Mouse (Mus musculus) liver, embryonic 14.5 days (tissue): ENCODE measurements around the gene Kynu. TPM values are rescaled to one million over a fixed set of nuclear protein-coding genes. Genes with fewer than 3 reads are reported as not detected.

ENCODE experiments used
- ATAC-seq: fragments of 200-750 bp; cut with Nextera tagmentation; 2 replicates; pipeline ENCODE4 v1.8.0; 2017; ENCODE audit warnings: moderate number of reproducible peaks, mild to moderate bottlenecking, moderate library complexity; ENCODE audit not compliant: insufficient read depth
- DNase-seq, 3 experiments: peaks; one replicate each; pipeline ENCODE4 v3.0.0-alpha.2; 2012 to 2013; ENCODE audit warnings: low read depth in 3 of 3, low spot score in 3 of 3
- H3K27ac ChIP-seq: fragments of 300-500 bp; sonication (generic); 2 replicates; pipeline ENCODE4 v1.5.1; 2014; ENCODE audit warnings: moderate library complexity, mild to moderate bottlenecking, control low read depth, inconsistent platforms
- H3K27me3 ChIP-seq: fragments of 300-500 bp; sonication (generic); 2 replicates; pipeline ENCODE4 v1.6.1; 2014; ENCODE audit warnings: mild to moderate bottlenecking, low read length, moderate library complexity; ENCODE audit not compliant: control insufficient read depth, insufficient read depth
- H3K36me3 ChIP-seq: fragments of 300-500 bp; sonication (generic); replicated peaks from 2 replicates; pipeline ENCODE4 v1.6.1; 2014; ENCODE audit warnings: low read depth; ENCODE audit not compliant: control insufficient read depth, insufficient read depth
- H3K4me1 ChIP-seq, 2 experiments: fragments of 200-500 bp in 1 of 2; fragments of 300-500 bp in 1 of 2; sonication (generic) in 1 of 2; replicated peaks; 2 replicates each; pipeline ENCODE4 v1.6.1; 2012 to 2014; ENCODE audit warnings: antibody characterized with exemption in 1 of 2, inconsistent platforms in 1 of 2, low read length in 1 of 2; ENCODE audit not compliant: control insufficient read depth in 2 of 2, insufficient read depth in 2 of 2
- H3K4me2 ChIP-seq: fragments of 300-500 bp; sonication (generic); 2 replicates; pipeline ENCODE4 v1.6.1; 2014; ENCODE audit warnings: low read depth, mild to moderate bottlenecking, control low read depth, moderate library complexity
- H3K4me3 ChIP-seq, 2 experiments: fragments of 200-500 bp in 1 of 2; fragments of 300-500 bp in 1 of 2; sonication (generic) in 1 of 2; 2 replicates each; pipeline ENCODE4 v1.5.1; 2012 to 2014; ENCODE audit warnings: low read depth in 2 of 2, low read length in 2 of 2, mild to moderate bottlenecking in 2 of 2, control low read depth in 1 of 2, inconsistent platforms in 1 of 2, moderate library complexity in 1 of 2; ENCODE audit not compliant: insufficient read depth in 1 of 2
- H3K9ac ChIP-seq: fragments of 300-500 bp; sonication (generic); replicated peaks from 2 replicates; pipeline ENCODE4 v1.6.1; 2014; ENCODE audit warnings: mild to moderate bottlenecking, control low read depth, moderate library complexity
- H3K9me3 ChIP-seq: fragments of 300-500 bp; sonication (generic); 2 replicates; pipeline ENCODE4 v1.6.1; 2016; ENCODE audit warnings: low read length, mixed read lengths; ENCODE audit not compliant: control insufficient read depth
- CTCF ChIP-seq: IDR thresholded peaks from 2 replicates; pipeline ENCODE4 v1.5.1; 2016; ENCODE audit warnings: antibody characterized with exemption, low read depth, control low read depth
- EP300 ChIP-seq: IDR thresholded peaks from 2 replicates; pipeline ENCODE4 v1.6.1; 2016; ENCODE audit warnings: antibody characterized with exemption, low read depth
- WGBS: fragments of 180-500 bp; shearing (Covaris S2); extraction: QIAGEN DNeasy Blood & Tissue Kit; methylation state at CpG from one replicate; pipeline ENCODE4 v1.1.7; 2014; ENCODE audit not compliant: insufficient replicate concordance; 5-methylcytosine and 5-hydroxymethylcytosine counted together
- polyA plus RNA-seq, 2 experiments: library from polyadenylated mRNA; depleted of rRNA in 1 of 2; stranded (reverse) in 1 of 2; unstranded in 1 of 2; fragments of >200 nt; fragmentation: Nextera tagmentation in 1 of 2; extraction: Ambion mirVana in 1 of 2; gene quantifications; 2 replicates each; pipeline versions ENCODE4 v1.2.1 to v1.2.3; 2012 to 2014

The Kynu gene
- polyA plus RNA-seq, 2 experiments, result 2.4 to 3.3 TPM

DNA sequence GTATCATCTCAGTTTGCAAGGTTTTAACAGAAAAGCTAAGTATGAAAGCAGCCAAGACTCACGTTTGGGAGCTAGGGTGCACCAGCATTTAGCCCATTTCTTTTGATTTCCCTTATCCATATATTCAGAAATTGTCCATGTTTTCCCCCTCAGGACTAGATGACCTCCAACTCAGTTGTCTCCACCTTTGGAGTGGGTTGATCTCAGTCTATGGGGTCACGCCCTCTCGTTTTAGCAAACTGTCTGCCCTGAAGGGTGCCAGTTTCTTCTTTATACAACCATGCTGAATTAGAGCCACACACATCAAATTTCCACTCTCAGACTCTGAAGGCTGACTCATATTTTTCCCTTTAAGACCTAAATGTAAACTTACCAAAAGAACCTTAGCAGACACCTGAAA lies 119.0 kb downstream of the Kynu start:
- no peak for DNase-seq
- ATAC-seq, result no peak
- H3K4me1 ChIP-seq, result no peaks in the 10 kb centered on the region
- no peaks in the 10 kb centered on the region for H3K27me3 ChIP-seq
- H3K4me3 ChIP-seq, result no peak overlapping the region
- no peak overlapping the region for H3K27ac ChIP-seq
- 45% methylated on average over 3 of the region's 3 CpGs for WGBS
- H3K9ac ChIP-seq, result no peak overlapping the region
- H3K4me2 ChIP-seq, result no peak overlapping the region
- H3K36me3 ChIP-seq, result no peaks in the 10 kb centered on the region
- H3K9me3 ChIP-seq, result no peaks in the 10 kb centered on the region
- no peak for TF ChIP-seq CTCF
- TF ChIP-seq EP300, result no peak

DNA sequence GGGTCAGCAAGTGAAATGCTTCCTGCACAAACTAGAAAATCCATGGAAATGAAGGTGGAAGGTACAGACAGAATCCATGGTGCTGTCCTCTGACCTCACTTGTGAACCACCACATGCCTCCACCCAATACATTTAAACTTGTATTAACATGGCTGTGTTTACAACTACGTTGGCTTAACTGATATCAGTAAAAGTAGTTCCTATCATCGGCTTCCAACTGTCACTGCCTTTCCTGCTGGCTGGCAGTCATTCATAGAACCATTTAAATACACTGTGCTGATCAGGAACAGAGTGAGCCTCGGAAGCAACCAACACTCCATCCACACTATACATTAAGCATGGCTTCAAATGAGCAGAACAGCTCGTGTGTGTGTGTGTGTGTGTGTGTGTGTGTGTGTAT lies 120.1 kb downstream of the Kynu start:
- H3K9me3 ChIP-seq, result no peaks in the 10 kb centered on the region
- no peak overlapping the region for H3K27ac ChIP-seq
- TF ChIP-seq CTCF (no peak), EP300 (no peak)
- no peaks in the 10 kb centered on the region for H3K36me3 ChIP-seq
- WGBS, result 21% methylated on average over 4 of the region's 4 CpGs
- no peak overlapping the region for H3K4me3 ChIP-seq
- ATAC-seq (no peak), DNase-seq (no peak)
- no peaks in the 10 kb centered on the region for H3K27me3 ChIP-seq
- H3K4me2 ChIP-seq, result no peak overlapping the region
- no peaks in the 10 kb centered on the region for H3K4me1 ChIP-seq
- H3K9ac ChIP-seq, result no peak overlapping the region

DNA sequence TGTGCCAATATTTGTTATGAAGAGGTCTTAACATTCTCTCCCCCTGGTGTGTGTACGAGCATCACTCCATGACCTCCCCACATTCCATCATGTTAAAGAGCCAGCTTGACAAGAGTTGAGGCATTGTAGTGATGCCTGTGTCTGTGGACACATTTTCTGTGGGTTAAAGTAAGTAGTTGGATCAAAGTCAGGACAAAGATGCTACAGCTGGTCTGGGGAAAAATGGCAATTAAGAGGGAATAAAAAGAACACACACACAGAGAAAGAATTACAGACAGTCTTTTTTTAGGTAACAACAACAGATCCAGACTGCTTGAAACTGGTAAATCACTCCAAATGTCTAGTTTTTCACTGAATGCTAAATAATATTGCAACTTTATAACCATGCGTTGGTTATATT lies 135.3 kb downstream of the Kynu start:
- DNase-seq, result no peak

DNA sequence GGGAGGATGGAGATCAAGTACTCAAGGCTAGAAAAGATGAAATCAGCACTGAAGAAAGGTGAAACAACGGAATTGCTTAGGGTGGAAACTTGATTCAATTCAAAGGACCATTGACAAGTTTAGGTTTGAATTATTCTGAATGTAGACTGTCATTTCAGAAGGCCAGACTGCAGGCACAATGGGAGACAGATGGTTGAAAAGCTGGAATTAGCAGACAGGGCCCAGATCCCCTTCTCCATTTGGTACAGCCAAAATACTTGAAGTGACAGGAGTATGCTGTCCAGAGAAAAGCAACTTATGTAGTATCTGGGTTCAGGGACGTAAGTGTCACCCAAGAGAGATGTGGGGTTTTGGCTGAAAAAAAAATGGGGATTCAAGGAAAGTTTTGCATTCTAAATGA lies 136.2 kb downstream of the Kynu start:
- ATAC-seq (no peak), DNase-seq (no peak)
- no peak for TF ChIP-seq EP300
- TF ChIP-seq CTCF, result no peak
- Histone ChIP-seq H3K4me1 (no peaks in the 10 kb centered on the region), H3K36me3 (no peaks in the 10 kb centered on the region), H3K9ac (no peak overlapping the region), H3K4me3 (no peak overlapping the region), H3K9me3 (no peaks in the 10 kb centered on the region), H3K27ac (no peak overlapping the region), H3K27me3 (no peaks in the 10 kb centered on the region), H3K4me2 (no peak overlapping the region)
- WGBS, result 72% methylated on average over 2 of the region's 2 CpGs

More for the DNA sequence above, 135.3 kb downstream of the Kynu start:
- Histone ChIP-seq H3K27ac (no peak overlapping the region), H3K4me2 (no peak overlapping the region), H3K36me3 (no peaks in the 10 kb centered on the region), H3K27me3 (no peaks in the 10 kb centered on the region), H3K4me3 (no peak overlapping the region), H3K4me1 (no peaks in the 10 kb centered on the region), H3K9me3 (no peaks in the 10 kb centered on the region), H3K9ac (no peak overlapping the region)
- 61% methylated on average over 2 of the region's 2 CpGs for WGBS
- no peak for ATAC-seq
- TF ChIP-seq CTCF (no peak), EP300 (no peak)

DNA sequence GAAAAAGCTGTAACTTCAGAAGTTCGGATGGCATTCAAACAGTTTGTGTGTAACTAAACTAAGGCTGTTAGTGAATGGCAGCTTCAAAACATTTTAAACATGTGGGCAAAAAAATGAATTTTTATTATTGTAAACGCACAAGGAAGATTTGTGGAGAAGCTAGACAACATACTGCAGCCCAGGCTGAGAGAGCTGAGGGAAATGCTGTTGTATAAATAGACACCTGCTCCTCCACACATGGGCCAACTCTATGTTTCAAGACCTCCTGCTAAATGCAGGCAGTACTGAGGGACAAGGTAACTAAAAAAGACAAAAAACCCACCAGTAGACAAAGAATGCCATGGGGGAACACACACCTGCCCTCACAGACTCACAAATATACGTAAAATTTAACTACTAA lies 140.5 kb downstream of the Kynu start:
- no peak for DNase-seq
- no peaks in the 10 kb centered on the region for H3K4me1 ChIP-seq
- TF ChIP-seq EP300, result no peak
- no peak for TF ChIP-seq CTCF
- ATAC-seq, result no peak
- no peaks in the 10 kb centered on the region for H3K9me3 ChIP-seq
- H3K4me3 ChIP-seq, result no peak overlapping the region
- WGBS, result 55% methylated on average over 3 of the region's 3 CpGs
- no peak overlapping the region for H3K9ac ChIP-seq
- no peaks in the 10 kb centered on the region for H3K27me3 ChIP-seq
- no peaks in the 10 kb centered on the region for H3K36me3 ChIP-seq
- no peak overlapping the region for H3K27ac ChIP-seq
- H3K4me2 ChIP-seq, result no peak overlapping the region
